Mouse (Mus musculus) kidney, adult 2 months (tissue): ENCODE measurements at regions not wholly inside any gene's neighbourhood (a gene's known extent, or its start where the extent isn't known, plus 50 kb on each side); places are given as distances from the start of the nearest gene placed in this dataset.

Source experiments
- CTCF ChIP-seq: fragments of 200-500 bp; conservative IDR thresholded peaks from 2 replicates; pipeline ENCODE4 v1.5.1; 2011; ENCODE audit warnings: low read depth, mild to moderate bottlenecking, control low read depth, low read length, moderate library complexity, mixed read lengths; ENCODE audit not compliant: insufficient read depth, insufficient read length
- POLR2A ChIP-seq: fragments of 200-500 bp; IDR thresholded peaks from one replicate; pipeline ENCODE4 v1.6.1; 2011; ENCODE audit warnings: low read depth, low read length, control low read depth

DNA sequence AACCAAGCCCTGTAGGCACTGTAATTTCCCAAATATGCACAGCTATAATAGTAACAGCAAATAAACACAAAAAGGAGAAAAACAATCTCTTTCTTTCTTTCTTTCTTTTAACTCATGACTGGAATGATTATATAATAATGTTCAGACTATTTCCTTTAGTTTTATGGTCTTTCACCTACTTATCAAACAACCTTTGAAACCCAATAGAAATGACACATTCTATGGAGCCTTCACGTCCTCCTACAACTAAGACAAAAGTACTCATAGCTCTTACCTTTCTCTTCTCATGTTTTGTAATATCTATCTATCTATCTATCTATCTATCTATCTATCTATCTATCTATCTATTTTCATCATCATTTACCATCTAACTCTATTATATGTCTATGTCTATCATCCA, 739.5 kb downstream of the 4930447A16Rik start:
- TF ChIP-seq POLR2A = no peak
- TF ChIP-seq CTCF = no peak
